Mouse (Mus musculus) ES-E14 (cell line): ENCODE results near the gene Scaf8.

ENCODE experiments used
- CHD2 ChIP-seq: IDR thresholded peaks from 2 replicates; pipeline ENCODE4 v1.6.1; 2014; ENCODE audit warnings: mild to moderate bottlenecking, low read depth, low read length, inconsistent platforms
- HCFC1 ChIP-seq: IDR thresholded peaks from 2 replicates; pipeline ENCODE4 v1.6.1; 2012; ENCODE audit warnings: low read length, inconsistent platforms, borderline replicate concordance; ENCODE audit not compliant: insufficient read depth
- ZC3H11A ChIP-seq: IDR thresholded peaks from 2 replicates; pipeline ENCODE4 v1.6.1; 2012; ENCODE audit warnings: low read depth, mild to moderate bottlenecking, inconsistent platforms, low read length, borderline replicate concordance
- ZNF384 ChIP-seq: IDR thresholded peaks from 2 replicates; pipeline ENCODE4 v1.6.1; 2012; ENCODE audit warnings: low read depth, low read length, inconsistent platforms

- TF ChIP-seq ZC3H11A (no peak), CHD2 (no peak), ZNF384 (no peak), HCFC1 (no peak)
Observed at GRCm38 (mm10) chr17:3209581-3209980, 94.8 kb downstream of the Scaf8 start.
